Mouse (Mus musculus) liver, embryonic 14.5 days (tissue): ENCODE measurements around the gene Sema7a.

Source experiments
- CTCF ChIP-seq: IDR thresholded peaks from 2 replicates; pipeline ENCODE4 v1.5.1; 2016; ENCODE audit warnings: antibody characterized with exemption, low read depth, control low read depth
- EP300 ChIP-seq: IDR thresholded peaks from 2 replicates; pipeline ENCODE4 v1.6.1; 2016; ENCODE audit warnings: antibody characterized with exemption, low read depth

GRCm38 (mm10) chr9:57971413-57971812 lies 31.5 kb downstream of the Sema7a start:
- TF ChIP-seq CTCF (no peak), EP300 (no peak)
